Mouse (Mus musculus) intestine, embryonic 15.5 days (tissue): ENCODE data around the gene Rab3a. TPM values are rescaled to one million over a fixed set of nuclear protein-coding genes. Genes with fewer than 3 reads are reported as not detected.

Experiments used
- ATAC-seq: fragments of 200-750 bp; cut with Nextera tagmentation; 2 replicates; pipeline ENCODE4 v1.8.0; 2017; ENCODE audit warnings: moderate TSS enrichment, moderate library complexity
- H3K27ac ChIP-seq: fragments of 300-500 bp; sonication (generic); 2 replicates; pipeline ENCODE4 v1.5.1; 2015; ENCODE audit warnings: mild to moderate bottlenecking, inconsistent platforms
- H3K27me3 ChIP-seq: fragments of 300-500 bp; sonication (generic); replicated peaks from 2 replicates; pipeline ENCODE4 v1.6.1; 2015; ENCODE audit warnings: inconsistent platforms
- H3K36me3 ChIP-seq: fragments of 300-500 bp; sonication (generic); 2 replicates; pipeline ENCODE4 v1.6.1; 2015; ENCODE audit warnings: inconsistent platforms
- H3K4me1 ChIP-seq: fragments of 300-500 bp; sonication (generic); replicated peaks from 2 replicates; pipeline ENCODE4 v1.6.1; 2015; ENCODE audit warnings: inconsistent platforms
- H3K4me2 ChIP-seq: fragments of 300-500 bp; sonication (generic); replicated peaks from 2 replicates; pipeline ENCODE4 v1.6.1; 2015; ENCODE audit warnings: mild to moderate bottlenecking, inconsistent platforms
- H3K4me3 ChIP-seq: fragments of 300-500 bp; sonication (generic); replicated peaks from 2 replicates; pipeline ENCODE4 v1.5.1; 2015; ENCODE audit warnings: inconsistent platforms
- H3K9ac ChIP-seq: fragments of 300-500 bp; sonication (generic); 2 replicates; pipeline ENCODE4 v1.6.1; 2015; ENCODE audit warnings: inconsistent platforms
- H3K9me3 ChIP-seq: fragments of 300-500 bp; sonication (generic); 2 replicates; pipeline ENCODE4 v1.6.1; 2016; ENCODE audit warnings: inconsistent platforms
- WGBS: fragments of 180-500 bp; shearing (Covaris S2); methylation state at CpG from one replicate; pipeline ENCODE4 v1.1.7; 2015; 5-methylcytosine and 5-hydroxymethylcytosine counted together
- polyA plus RNA-seq: library from polyadenylated mRNA; unstranded; fragments of >200 nt; fragmentation: Nextera tagmentation; extraction: Ambion mirVana; gene quantifications from 2 replicates; pipeline ENCODE4 v1.2.1, GENCODE M21; 2015

Rab3a gene
- polyA plus RNA-seq, 1 experiment from 2014 or later = 24.0 TPM

- H3K27ac ChIP-seq = 0 out of 2 replicates have a peak within 1 kb of the TSS, but pooled peaks have one; percentile 17
Observed at GRCm38 (mm10) chr8:70723486-70724210, 30.8 kb upstream of the Rab3a start, which contains the start of gene Pde4c. TSS of gene Pde4c (plus strand) at chr8:70723720.

GRCm38 (mm10) chr8:70724216-70724615, 30.3 kb upstream of the Rab3a start:
- 0 out of 2 replicates have a peak, but pooled peaks cover 10% of the 10 kb centered on the region for H3K27me3 ChIP-seq
- H3K27ac ChIP-seq = no peak overlapping the region
- no peak overlapping the region for H3K9ac ChIP-seq
- no peak overlapping the region for H3K4me3 ChIP-seq
- no peak for ATAC-seq
- no peaks in the 10 kb centered on the region for H3K9me3 ChIP-seq
- H3K4me1 ChIP-seq = peaks cover 3% of the 10 kb centered on the region; the same call in 1 of the 2 replicates
- WGBS = 73% methylated on average over 12 of the region's 12 CpGs
- no peak overlapping the region for H3K4me2 ChIP-seq
- H3K36me3 ChIP-seq = no peaks in the 10 kb centered on the region

More at GRCm38 (mm10) chr8:70723486-70724210, 30.8 kb upstream of the Rab3a start, which contains the start of gene Pde4c:
- Histone ChIP-seq H3K4me3 (no peak within 1 kb of the TSS), H3K4me2 (no peak within 1 kb of the TSS), H3K36me3 (no peaks in the 10 kb centered on the region), H3K9me3 (no peaks in the 10 kb centered on the region), H3K4me1 (peaks cover 3% of the 10 kb centered on the region; the same call in 1 of the 2 replicates), H3K27me3 (0 out of 2 replicates have a peak, but pooled peaks cover 10% of the 10 kb centered on the region), H3K9ac (no peak within 1 kb of the TSS)
- peak; percentile 61 for ATAC-seq
- WGBS = 50% methylated on average over 7 of the region's 7 CpGs

GRCm38 (mm10) chr8:70725792-70726447, 28.6 kb upstream of the Rab3a start:
- no peak overlapping the region for H3K9ac ChIP-seq
- no peaks in the 10 kb centered on the region for H3K9me3 ChIP-seq
- no peak overlapping the region for H3K4me2 ChIP-seq
- no peaks in the 10 kb centered on the region for H3K36me3 ChIP-seq
- 28% methylated on average over 14 of the region's 14 CpGs for WGBS
- peaks cover 11% of the 10 kb centered on the region; the same call in 1 of the 2 replicates for H3K4me1 ChIP-seq
- H3K4me3 ChIP-seq = no peak overlapping the region
- peaks cover 21% of the 10 kb centered on the region for H3K27me3 ChIP-seq
- no peak for ATAC-seq
- H3K27ac ChIP-seq = no peak overlapping the region

GRCm38 (mm10) chr8:70726721-70727120, 27.8 kb upstream of the Rab3a start:
- 52% methylated on average over 11 of the region's 11 CpGs for WGBS
- Histone ChIP-seq H3K4me1 (peaks cover 11% of the 10 kb centered on the region; the same call in 1 of the 2 replicates), H3K36me3 (no peaks in the 10 kb centered on the region), H3K9ac (no peak overlapping the region), H3K4me3 (no peak overlapping the region), H3K27me3 (peaks cover 21% of the 10 kb centered on the region), H3K4me2 (no peak overlapping the region), H3K9me3 (no peaks in the 10 kb centered on the region), H3K27ac (no peak overlapping the region)
- ATAC-seq = no peak

- Histone ChIP-seq H3K4me2 (peak overlapping the region; percentile 74), H3K9ac (peak overlapping the region; percentile 50), H3K9me3 (no peaks in the 10 kb centered on the region), H3K4me1 (peaks cover 8% of the 10 kb centered on the region; the same call in 1 of the 2 replicates), H3K27ac (no peak overlapping the region), H3K4me3 (peak overlapping the region; percentile 38), H3K36me3 (no peaks in the 10 kb centered on the region), H3K27me3 (peaks cover 21% of the 10 kb centered on the region)
- WGBS = 2% methylated on average over 34 of the region's 34 CpGs
- peak; percentile 62 for ATAC-seq
Observed at GRCm38 (mm10) chr8:70729808-70730475, 24.5 kb upstream of the Rab3a start.

GRCm38 (mm10) chr8:70730956-70731355, 23.5 kb upstream of the Rab3a start:
- no peaks in the 10 kb centered on the region for H3K36me3 ChIP-seq
- peaks cover 8% of the 10 kb centered on the region; the same call in 1 of the 2 replicates for H3K4me1 ChIP-seq
- no peak for ATAC-seq
- H3K27ac ChIP-seq = no peak overlapping the region
- peaks cover 20% of the 10 kb centered on the region for H3K27me3 ChIP-seq
- WGBS = 85% methylated on average over 4 of the region's 4 CpGs
- H3K4me3 ChIP-seq = no peak overlapping the region
- no peak overlapping the region for H3K9ac ChIP-seq
- no peaks in the 10 kb centered on the region for H3K9me3 ChIP-seq
- no peak overlapping the region for H3K4me2 ChIP-seq

- Histone ChIP-seq H3K4me1 (0 out of 2 replicates have a peak, but pooled peaks cover 3% of the 10 kb centered on the region), H3K9me3 (no peaks in the 10 kb centered on the region), H3K27ac (no peak overlapping the region), H3K36me3 (no peaks in the 10 kb centered on the region), H3K9ac (no peak overlapping the region), H3K27me3 (peaks cover 18% of the 10 kb centered on the region), H3K4me3 (no peak overlapping the region), H3K4me2 (no peak overlapping the region)
- WGBS = 64% methylated on average over 5 of the region's 5 CpGs
- no peak for ATAC-seq
Observed at GRCm38 (mm10) chr8:70737705-70738104, 16.8 kb upstream of the Rab3a start.

GRCm38 (mm10) chr8:70738211-70738610, 16.3 kb upstream of the Rab3a start:
- Histone ChIP-seq H3K27ac (no peak overlapping the region), H3K4me2 (no peak overlapping the region), H3K36me3 (no peaks in the 10 kb centered on the region), H3K9me3 (no peaks in the 10 kb centered on the region), H3K4me3 (no peak overlapping the region), H3K27me3 (peaks cover 23% of the 10 kb centered on the region), H3K9ac (no peak overlapping the region), H3K4me1 (peaks cover 8% of the 10 kb centered on the region)
- 64% methylated on average over 3 of the region's 3 CpGs for WGBS
- ATAC-seq = no peak

GRCm38 (mm10) chr8:70741661-70742060, 12.8 kb upstream of the Rab3a start:
- no peak for ATAC-seq
- Histone ChIP-seq H3K36me3 (no peaks in the 10 kb centered on the region), H3K4me1 (peaks cover 17% of the 10 kb centered on the region), H3K27me3 (peaks cover 56% of the 10 kb centered on the region), H3K4me3 (no peak overlapping the region), H3K9ac (no peak overlapping the region), H3K9me3 (no peaks in the 10 kb centered on the region), H3K27ac (no peak overlapping the region), H3K4me2 (no peak overlapping the region)
- WGBS = 54% methylated on average over 5 of the region's 5 CpGs

- WGBS = 44% methylated on average over 11 of the region's 11 CpGs
- H3K4me1 ChIP-seq = peaks cover 17% of the 10 kb centered on the region
- peaks cover 60% of the 10 kb centered on the region for H3K27me3 ChIP-seq
- no peak overlapping the region for H3K4me2 ChIP-seq
- no peak overlapping the region for H3K4me3 ChIP-seq
- H3K9ac ChIP-seq = no peak overlapping the region
- H3K36me3 ChIP-seq = no peaks in the 10 kb centered on the region
- no peak for ATAC-seq
- H3K27ac ChIP-seq = no peak overlapping the region
- H3K9me3 ChIP-seq = no peaks in the 10 kb centered on the region
Observed at GRCm38 (mm10) chr8:70742176-70742575, 12.3 kb upstream of the Rab3a start.

GRCm38 (mm10) chr8:70742981-70743655, 11.4 kb upstream of the Rab3a start:
- H3K4me3 ChIP-seq = peak overlapping the region; percentile 7; the same call in 1 of the 2 replicates
- H3K27me3 ChIP-seq = peaks cover 68% of the 10 kb centered on the region
- no peaks in the 10 kb centered on the region for H3K36me3 ChIP-seq
- no peak overlapping the region for H3K27ac ChIP-seq
- peak overlapping the region; percentile 59 for H3K4me2 ChIP-seq
- peaks cover 17% of the 10 kb centered on the region for H3K4me1 ChIP-seq
- H3K9ac ChIP-seq = 0 out of 2 replicates have a peak overlapping the region, but pooled peaks have one; percentile 10
- WGBS = 6% methylated on average over 38 of the region's 38 CpGs
- 0 out of 2 replicates have a peak, but pooled peaks have one; percentile 12 for ATAC-seq
- no peaks in the 10 kb centered on the region for H3K9me3 ChIP-seq
